Mouse (Mus musculus): ENCODE results near the gene Eef2.
"Not testable (repeated sequence)": the region's sequence is repeated elsewhere in the genome, so short reads cannot be mapped to it uniquely, and the experiment has no call there.

DNA sequence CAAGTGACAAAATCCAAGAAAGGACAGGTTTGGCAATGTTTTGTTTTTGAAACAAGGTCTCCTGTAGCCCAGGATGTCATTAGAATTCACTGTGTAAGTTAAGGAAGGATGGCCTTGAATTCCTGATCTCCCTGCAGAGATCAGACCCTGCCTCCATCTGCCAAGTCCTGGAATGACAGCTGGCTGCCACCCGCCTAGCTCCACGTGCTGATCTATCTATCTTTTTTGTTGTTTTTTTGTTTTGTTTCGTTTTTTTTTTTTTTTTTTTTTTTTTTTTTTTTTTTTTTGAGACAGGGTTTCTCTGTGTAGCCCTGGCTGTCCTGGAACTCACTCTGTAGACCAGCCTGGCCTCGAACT is 1.1 kb upstream of the Eef2 start:
- TF ChIP-seq TCF3, POLR2A (IDR thresholded peaks at IDR 0.05; ENCODE audit: insufficient read length, low read depth): not testable (repeated sequence)
